Mouse (Mus musculus): ENCODE data around the gene Rnf225. TPM values are rescaled to one million over a fixed set of nuclear protein-coding genes. Genes with fewer than 3 reads are reported as not detected.
"Not testable (repeated sequence)": the region's sequence is repeated elsewhere in the genome, so short reads cannot be mapped to it uniquely, and the experiment has no call there.

The Rnf225 gene
- polyA plus RNA-seq, 1 experiment, result 2.6 TPM

DNA sequence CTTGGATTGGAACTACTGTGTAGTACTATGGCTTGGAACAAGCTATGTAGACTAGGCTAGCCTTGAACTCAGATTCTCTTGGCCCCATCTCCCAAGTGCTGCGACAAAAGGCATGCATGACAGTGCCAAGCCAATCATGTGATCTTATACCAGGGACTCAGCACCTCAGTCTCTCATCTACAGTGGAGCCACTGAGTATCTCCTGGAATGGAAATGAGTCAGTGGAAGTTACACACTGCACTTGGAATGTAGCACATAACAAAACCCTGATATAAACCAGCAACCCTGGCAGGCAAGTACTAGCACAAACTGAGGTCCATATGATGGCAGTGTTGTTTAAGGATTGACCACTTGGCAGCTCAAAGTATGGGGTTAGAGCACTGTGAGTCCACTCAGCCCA, 22.1 kb upstream of the Rnf225 start:
- no peak for DNase-seq (ENCODE audit: low read depth)
- TF ChIP-seq POLR2A (IDR thresholded peaks at IDR 0.05; ENCODE audit: borderline replicate concordance, extremely low read depth, insufficient read depth, insufficient read length, poor library complexity, severe bottlenecking) (no peak), CTCF (IDR thresholded peaks at IDR 0.05; ENCODE audit: borderline replicate concordance, extremely low read depth, insufficient read depth, insufficient read length) (no peak)

DNA sequence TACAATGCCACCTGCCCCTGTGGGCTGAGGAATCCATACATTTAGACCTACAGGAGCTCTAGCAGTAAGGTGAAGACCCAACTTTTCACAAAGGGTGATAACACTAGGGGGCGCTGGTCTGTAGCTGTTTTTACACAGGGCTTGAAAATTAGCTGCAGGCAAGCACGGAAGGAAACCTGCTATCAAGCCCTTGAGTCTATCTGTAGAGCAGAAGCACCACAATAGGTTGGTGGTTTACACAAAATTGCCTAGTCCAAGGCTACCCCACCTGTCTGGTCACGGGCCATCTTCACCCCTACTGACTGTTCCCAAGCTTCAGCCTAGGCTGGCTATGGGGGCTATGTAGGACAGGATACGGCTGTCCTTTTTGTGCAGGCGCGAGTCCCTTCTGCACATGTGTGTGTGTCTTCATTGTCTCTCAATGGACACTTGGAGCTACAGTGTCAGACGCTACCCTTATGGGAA, 17.7 kb upstream of the Rnf225 start:
- DNase-seq (ENCODE audit: low read depth), result peak; percentile 79
- no peak for TF ChIP-seq POLR2A (IDR thresholded peaks at IDR 0.05; ENCODE audit: borderline replicate concordance, extremely low read depth, insufficient read depth, insufficient read length, poor library complexity, severe bottlenecking)
- peak; percentile 63; the same call in 1 of the 2 replicates for TF ChIP-seq CTCF (IDR thresholded peaks at IDR 0.05; ENCODE audit: borderline replicate concordance, extremely low read depth, insufficient read depth, insufficient read length)

DNA sequence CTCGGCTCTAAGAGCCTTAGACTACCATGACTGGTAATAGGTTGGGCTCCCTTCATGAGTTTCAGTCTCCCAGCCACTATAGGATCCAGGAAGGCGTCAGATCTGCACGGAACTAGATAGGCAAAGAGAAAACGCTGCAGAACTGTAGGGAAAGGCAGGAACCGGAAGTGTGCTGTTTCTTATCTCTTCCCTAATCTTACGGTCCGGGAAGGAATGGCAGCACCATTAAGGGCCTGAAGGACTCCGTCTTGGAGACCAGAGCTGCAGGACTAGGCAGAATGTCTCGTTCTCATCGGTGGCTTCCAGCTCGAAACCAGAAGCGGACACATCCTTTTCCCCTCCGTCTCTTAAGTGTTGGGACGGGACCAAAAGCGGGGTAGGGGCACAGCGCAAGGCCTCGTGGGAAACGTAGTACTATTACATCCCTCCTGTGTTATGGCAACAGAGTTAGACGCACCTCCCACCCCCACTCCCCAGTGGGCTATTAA, 17.0 kb upstream of the Rnf225 start:
- DNase-seq (ENCODE audit: low read depth), result peak; percentile 90
- TF ChIP-seq CTCF (IDR thresholded peaks at IDR 0.05; ENCODE audit: borderline replicate concordance, extremely low read depth, insufficient read depth, insufficient read length), result no peak
- TF ChIP-seq POLR2A (IDR thresholded peaks at IDR 0.05; ENCODE audit: borderline replicate concordance, extremely low read depth, insufficient read depth, insufficient read length, poor library complexity, severe bottlenecking), result no peak

DNA sequence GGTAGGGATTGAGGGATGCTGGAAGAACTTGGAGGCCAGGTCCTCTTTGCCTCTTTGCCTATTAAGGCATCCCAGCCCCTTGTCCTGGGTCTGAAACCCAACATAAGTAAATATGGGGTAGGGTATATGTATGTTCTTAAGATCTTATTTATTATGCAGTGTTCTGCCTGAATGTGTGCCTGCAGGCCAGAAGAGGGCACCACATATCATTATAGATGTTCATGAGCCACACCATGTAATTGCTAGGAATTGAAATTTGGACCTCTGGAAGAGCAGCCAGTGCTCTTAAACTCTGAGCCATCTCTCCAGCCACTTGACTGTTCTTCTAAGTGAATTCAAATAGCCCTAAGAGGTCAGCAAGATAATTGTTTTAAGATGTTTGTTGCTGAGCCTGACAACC, 13.7 kb upstream of the Rnf225 start:
- no peak for TF ChIP-seq POLR2A (IDR thresholded peaks at IDR 0.05; ENCODE audit: borderline replicate concordance, extremely low read depth, insufficient read depth, insufficient read length, poor library complexity, severe bottlenecking)
- TF ChIP-seq CTCF (IDR thresholded peaks at IDR 0.05; ENCODE audit: borderline replicate concordance, extremely low read depth, insufficient read depth, insufficient read length), result peak; percentile 41; the same call in 1 of the 2 replicates
- peak; percentile 52 for DNase-seq (ENCODE audit: low read depth)

DNA sequence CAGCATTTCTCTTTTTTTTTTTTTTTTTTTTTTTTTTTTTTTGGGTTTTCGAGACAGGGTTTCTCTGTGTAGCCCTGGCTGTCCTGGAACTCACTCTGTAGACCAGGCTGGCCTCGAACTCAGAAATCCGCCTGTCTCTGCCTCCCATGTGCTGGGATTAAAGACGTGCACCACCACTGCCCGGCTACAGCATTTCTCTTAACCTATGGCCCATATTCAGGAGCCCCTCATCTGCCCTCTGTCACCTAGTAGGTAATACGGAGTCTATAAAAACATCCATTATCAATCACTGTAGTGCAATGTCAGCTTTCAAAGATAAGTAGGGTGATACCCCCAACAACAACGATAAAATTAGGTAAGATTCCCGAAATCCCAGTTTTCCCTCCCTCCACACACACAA, 6.7 kb upstream of the Rnf225 start:
- not testable (repeated sequence) for DNase-seq (ENCODE audit: low read depth)

DNA sequence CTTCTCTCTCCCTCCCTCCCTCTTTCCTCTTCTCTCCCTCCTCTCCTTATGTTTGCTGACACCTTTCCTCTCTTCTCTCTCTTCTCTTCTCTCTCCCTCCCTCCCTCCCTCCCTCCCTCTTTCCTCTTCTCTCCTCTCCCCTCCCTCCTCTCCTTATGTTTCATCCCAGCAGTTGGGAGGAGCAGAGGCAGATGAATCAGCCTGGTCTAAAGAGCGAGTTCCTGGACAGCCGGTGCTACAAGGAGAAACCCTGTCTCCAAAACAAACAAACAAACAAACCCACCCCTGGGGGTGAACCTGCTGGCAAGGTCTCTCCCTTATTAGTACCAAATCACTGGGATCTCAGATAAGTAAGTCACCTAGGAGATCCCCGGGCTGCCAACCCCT, 5.9 kb upstream of the Rnf225 start:
- TF ChIP-seq POLR2A (IDR thresholded peaks at IDR 0.05; ENCODE audit: borderline replicate concordance, extremely low read depth, insufficient read depth, insufficient read length, poor library complexity, severe bottlenecking) (0 out of 2 replicates have a peak, but pooled peaks have one; percentile 7), CTCF (IDR thresholded peaks at IDR 0.05; ENCODE audit: borderline replicate concordance, extremely low read depth, insufficient read depth, insufficient read length) (no peak)
- DNase-seq (ENCODE audit: low read depth), result no peak

DNA sequence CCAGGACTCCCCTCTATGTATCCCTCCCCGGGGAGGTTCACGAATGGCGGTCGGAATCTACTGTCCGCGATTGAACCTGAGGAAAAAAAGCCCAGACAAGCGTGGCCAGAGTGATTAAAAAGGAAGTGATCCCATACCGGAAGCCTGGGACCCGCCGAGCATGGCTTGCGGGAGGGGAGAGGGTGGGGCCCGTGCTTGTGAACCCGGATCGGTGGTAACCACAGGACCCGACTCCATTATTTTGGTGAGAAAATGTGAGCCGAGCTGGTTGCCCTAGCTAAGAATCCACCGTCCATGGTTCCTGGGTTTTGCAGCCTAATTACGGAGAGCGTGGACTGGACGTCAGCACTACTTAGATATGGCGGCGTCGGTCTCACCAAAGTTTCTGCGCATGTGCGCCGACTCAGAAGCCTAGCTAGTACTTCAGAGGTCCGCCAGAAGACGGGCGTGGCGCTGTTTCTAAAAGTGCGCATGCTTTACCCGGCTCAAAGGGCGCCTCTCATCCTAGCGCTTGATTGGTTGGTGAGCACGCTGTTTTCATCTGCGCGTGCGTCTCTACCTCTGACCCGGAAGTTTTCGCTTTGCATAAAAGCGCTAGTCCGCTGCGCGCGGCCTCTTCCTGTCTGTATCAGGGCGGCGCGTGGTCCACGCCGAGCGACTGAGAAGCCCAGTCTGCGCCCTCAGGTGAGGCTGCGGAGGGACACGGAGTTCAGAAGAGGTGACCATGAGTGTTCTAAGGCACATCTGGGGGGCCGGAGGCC, 5.3 kb upstream of the Rnf225 start, which contains the start of gene Rps5:
TSS of gene Rps5 (plus strand) at position 586 of the 761 bp plus-strand sequence.
- peak; percentile 100 for DNase-seq (ENCODE audit: low read depth)
- TF ChIP-seq POLR2A (IDR thresholded peaks at IDR 0.05; ENCODE audit: borderline replicate concordance, extremely low read depth, insufficient read depth, insufficient read length, poor library complexity, severe bottlenecking), result peak; percentile 43; the same call in 1 of the 2 replicates
- TF ChIP-seq CTCF (IDR thresholded peaks at IDR 0.05; ENCODE audit: borderline replicate concordance, extremely low read depth, insufficient read depth, insufficient read length), result peak; percentile 91

DNA sequence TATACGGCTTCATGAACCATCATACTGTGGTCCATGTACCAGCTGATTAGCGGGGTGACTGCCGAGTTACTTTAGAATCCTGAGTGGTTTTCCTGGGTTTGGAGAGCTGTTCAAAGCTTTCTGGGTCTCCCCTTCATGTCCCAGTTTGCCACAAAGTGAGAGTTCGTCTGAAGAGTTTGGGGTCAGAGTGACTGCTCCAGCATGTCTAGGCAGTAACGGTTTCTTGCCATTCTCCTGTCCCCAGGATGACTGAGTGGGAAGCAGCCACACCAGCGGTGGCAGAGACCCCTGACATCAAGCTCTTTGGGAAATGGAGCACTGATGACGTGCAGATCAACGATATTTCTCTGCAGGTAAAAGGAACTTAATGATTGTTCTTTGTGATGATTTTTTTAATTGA, 4.5 kb upstream of the Rnf225 start:
- TF ChIP-seq POLR2A (IDR thresholded peaks at IDR 0.05; ENCODE audit: borderline replicate concordance, extremely low read depth, insufficient read depth, insufficient read length, poor library complexity, severe bottlenecking) (no peak), CTCF (IDR thresholded peaks at IDR 0.05; ENCODE audit: borderline replicate concordance, extremely low read depth, insufficient read depth, insufficient read length) (no peak)
- DNase-seq (ENCODE audit: low read depth), result no peak

DNA sequence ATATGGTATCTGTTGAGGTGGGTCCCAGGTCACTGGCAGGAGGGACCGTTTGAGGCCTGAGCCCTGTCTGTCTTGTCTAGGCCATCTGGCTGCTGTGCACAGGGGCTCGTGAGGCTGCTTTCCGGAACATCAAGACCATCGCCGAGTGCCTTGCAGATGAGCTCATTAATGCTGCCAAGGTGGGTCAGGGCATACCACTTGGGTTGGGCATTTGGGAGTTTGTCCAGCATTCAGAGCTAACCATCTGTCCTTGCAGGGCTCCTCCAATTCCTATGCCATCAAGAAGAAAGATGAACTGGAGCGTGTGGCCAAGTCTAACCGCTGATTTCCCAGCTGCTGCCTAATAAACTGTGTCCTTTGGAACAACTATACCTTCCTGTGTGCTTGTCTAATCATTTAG, 900 bp upstream of the Rnf225 start:
- TF ChIP-seq CTCF (IDR thresholded peaks at IDR 0.05; ENCODE audit: borderline replicate concordance, extremely low read depth, insufficient read depth, insufficient read length) (no peak), POLR2A (IDR thresholded peaks at IDR 0.05; ENCODE audit: borderline replicate concordance, extremely low read depth, insufficient read depth, insufficient read length, poor library complexity, severe bottlenecking) (no peak)
- no peak for DNase-seq (ENCODE audit: low read depth)

DNA sequence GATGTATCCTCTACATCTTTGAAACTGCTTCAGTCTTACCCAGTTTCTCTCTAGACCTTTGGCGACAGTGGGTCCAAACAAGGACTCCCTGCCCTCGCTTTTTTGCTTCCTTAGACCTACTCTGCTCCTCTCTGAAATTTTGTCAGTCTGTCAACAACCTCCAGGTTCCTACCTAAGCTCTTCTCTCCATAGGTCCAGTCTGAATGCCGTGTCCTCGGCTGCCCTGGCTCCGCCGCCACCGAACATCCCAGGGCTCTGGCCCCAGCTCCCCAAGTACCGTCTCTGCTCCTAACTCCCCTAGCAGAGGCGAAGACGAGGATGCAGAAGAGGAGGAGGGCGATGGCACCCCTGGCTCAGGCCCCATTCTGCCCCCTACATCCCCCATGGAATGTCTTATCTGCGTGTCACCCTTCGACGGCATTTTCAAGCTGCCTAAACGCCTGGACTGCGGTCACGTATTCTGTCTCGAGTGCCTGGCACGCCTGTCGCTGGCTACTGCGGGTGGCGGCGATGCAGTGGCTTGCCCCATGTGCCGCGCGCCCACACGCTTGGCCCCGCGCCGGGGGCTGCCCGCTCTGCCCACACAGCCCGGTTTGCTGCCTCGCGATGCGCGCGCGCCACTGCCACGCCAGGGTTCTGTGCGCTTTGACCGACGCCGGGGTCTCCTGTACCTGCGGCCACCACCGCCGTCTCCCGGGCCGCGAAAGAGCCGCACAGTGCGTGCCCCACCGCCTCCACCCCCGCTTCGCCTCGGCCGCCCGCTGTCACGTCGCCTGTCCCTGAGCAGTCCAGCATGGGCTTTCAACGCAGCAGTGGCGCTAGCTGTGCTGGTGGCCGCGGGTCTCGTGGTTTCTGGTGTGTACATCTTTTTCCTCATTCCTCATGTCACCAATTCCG, 725 bp downstream of the Rnf225 start:
- peak; percentile 10 for DNase-seq (ENCODE audit: low read depth)
- TF ChIP-seq CTCF (IDR thresholded peaks at IDR 0.05; ENCODE audit: borderline replicate concordance, extremely low read depth, insufficient read depth, insufficient read length) (no peak), POLR2A (IDR thresholded peaks at IDR 0.05; ENCODE audit: borderline replicate concordance, extremely low read depth, insufficient read depth, insufficient read length, poor library complexity, severe bottlenecking) (no peak)

DNA sequence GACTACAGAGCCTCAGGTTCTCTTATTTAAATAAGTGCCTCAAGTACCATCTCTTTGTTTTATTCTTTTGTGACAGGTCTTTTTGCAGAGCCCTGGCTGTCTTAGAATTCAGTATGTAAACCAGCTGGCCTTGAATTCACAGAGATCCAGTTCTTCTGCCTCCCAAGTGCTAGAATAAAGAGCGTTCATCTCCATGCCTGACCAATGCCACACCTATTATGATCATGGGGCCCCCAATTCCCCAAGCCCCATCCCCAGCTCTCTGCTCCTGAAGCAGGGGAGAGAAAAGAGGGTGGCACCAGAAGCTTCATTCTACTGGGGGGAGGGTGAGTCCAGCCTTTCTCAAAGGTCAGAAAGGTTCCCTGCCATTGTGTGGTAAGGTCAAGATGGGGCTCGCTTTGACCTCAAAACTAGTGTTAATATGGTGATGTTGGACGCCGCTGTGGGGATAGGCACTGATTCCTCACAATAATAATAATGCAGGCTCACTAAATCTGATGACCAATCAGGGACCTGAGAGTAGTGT, 6.5 kb downstream of the Rnf225 start:
- no peak for DNase-seq (ENCODE audit: low read depth)
- TF ChIP-seq CTCF (IDR thresholded peaks at IDR 0.05; ENCODE audit: borderline replicate concordance, extremely low read depth, insufficient read depth, insufficient read length) (no peak), POLR2A (IDR thresholded peaks at IDR 0.05; ENCODE audit: borderline replicate concordance, extremely low read depth, insufficient read depth, insufficient read length, poor library complexity, severe bottlenecking) (no peak)
